Mouse (Mus musculus): ENCODE measurements around the gene Nop9.
A peak's percentile ranks its signal among the peaks of the same experiment; 100 is the strongest.

Nop9 gene

GRCm38 (mm10) chr14:55745180-55745860, at the start of gene Nop9, which contains the start of gene Dhrs1:
Nop9 (plus strand) TSS chr14:55745693.
Dhrs1 (minus strand) TSS chr14:55745690.
- DNase-seq (ENCODE audit: extremely low spot score, low spot score) = peak; percentile 96

GRCm38 (mm10) chr14:55697226-55697625, 48.3 kb upstream of the Nop9 start:
- DNase-seq (ENCODE audit: extremely low spot score, low spot score) = no peak

GRCm38 (mm10) chr14:55701131-55701530, 44.4 kb upstream of the Nop9 start:
- DNase-seq (ENCODE audit: extremely low spot score, low spot score) = no peak

- no peak for DNase-seq (ENCODE audit: extremely low spot score, low spot score)
These were observed 42.7 kb upstream of the Nop9 start for GRCm38 (mm10) chr14:55702761-55703160.

- no peak for DNase-seq (ENCODE audit: extremely low spot score, low spot score)
These were observed 39.4 kb upstream of the Nop9 start for GRCm38 (mm10) chr14:55706051-55706600.

- no peak for DNase-seq (ENCODE audit: extremely low spot score, low spot score)
These were observed 38.1 kb upstream of the Nop9 start for GRCm38 (mm10) chr14:55707397-55707796.

GRCm38 (mm10) chr14:55709509-55709908, 36.0 kb upstream of the Nop9 start:
- DNase-seq (ENCODE audit: extremely low spot score, low spot score) = no peak

- no peak for DNase-seq (ENCODE audit: extremely low spot score, low spot score)
These were observed 33.7 kb upstream of the Nop9 start for GRCm38 (mm10) chr14:55711786-55712185.

GRCm38 (mm10) chr14:55713007-55713728, 32.3 kb upstream of the Nop9 start:
- DNase-seq (ENCODE audit: extremely low spot score, low spot score) = no peak

GRCm38 (mm10) chr14:55713729-55714122, 31.8 kb upstream of the Nop9 start, which contains the start of gene Tgm1:
Tgm1 (minus strand) TSS chr14:55713926.
- DNase-seq (ENCODE audit: extremely low spot score, low spot score) = no peak

- no peak for DNase-seq (ENCODE audit: extremely low spot score, low spot score)
These were observed 30.6 kb upstream of the Nop9 start for GRCm38 (mm10) chr14:55714893-55715292.

- DNase-seq (ENCODE audit: extremely low spot score, low spot score) = no peak
These were observed 29.2 kb upstream of the Nop9 start for GRCm38 (mm10) chr14:55716271-55716670.

GRCm38 (mm10) chr14:55716884-55717283, 28.6 kb upstream of the Nop9 start:
- DNase-seq (ENCODE audit: extremely low spot score, low spot score) = no peak

- DNase-seq (ENCODE audit: extremely low spot score, low spot score) = no peak
These were observed 25.8 kb upstream of the Nop9 start for GRCm38 (mm10) chr14:55719737-55720136.

GRCm38 (mm10) chr14:55720666-55721065, 24.8 kb upstream of the Nop9 start:
- DNase-seq (ENCODE audit: extremely low spot score, low spot score) = no peak

GRCm38 (mm10) chr14:55721076-55721475, 24.4 kb upstream of the Nop9 start:
- no peak for DNase-seq (ENCODE audit: extremely low spot score, low spot score)

- DNase-seq (ENCODE audit: extremely low spot score, low spot score) = peak; percentile 94
These were observed 23.6 kb upstream of the Nop9 start, which contains the start of gene Rabggta for GRCm38 (mm10) chr14:55721700-55722437. Rabggta (minus strand) TSS chr14:55722263.

- no peak for DNase-seq (ENCODE audit: extremely low spot score, low spot score)
These were observed 23.0 kb upstream of the Nop9 start for GRCm38 (mm10) chr14:55722438-55722945.

GRCm38 (mm10) chr14:55723433-55723832, 22.1 kb upstream of the Nop9 start:
- no peak for DNase-seq (ENCODE audit: extremely low spot score, low spot score)

- no peak for DNase-seq (ENCODE audit: extremely low spot score, low spot score)
These were observed 21.1 kb upstream of the Nop9 start for GRCm38 (mm10) chr14:55724411-55724871.

- DNase-seq (ENCODE audit: extremely low spot score, low spot score) = no peak
These were observed 19.2 kb upstream of the Nop9 start for GRCm38 (mm10) chr14:55726261-55726660.

All from neural tube, embryonic 10.5 days (tissue).